Mouse (Mus musculus) gastrocnemius, postnatal 4 days (tissue): ENCODE measurements around the gene Hnrnpul1. TPM values are rescaled to one million over a fixed set of nuclear protein-coding genes. Genes with fewer than 3 reads are reported as not detected.
A peak's percentile ranks its signal among the peaks of the same experiment; 100 is the strongest.

Experiments used
- DNase-seq, 2 experiments: peaks; one replicate each; pipeline ENCODE4 v3.0.0; 2021 to 2022; ENCODE audit warnings: low spot score in 2 of 2, mixed read lengths in 2 of 2
- total RNA-seq, 2 experiments: library from RNA; stranded (reverse); gene quantifications; 2 replicates each; pipeline ENCODE4 v1.2.3; 2021

The Hnrnpul1 gene
- total RNA-seq, 2 experiments from 2014 or later: 131 to 132 TPM

DNA sequence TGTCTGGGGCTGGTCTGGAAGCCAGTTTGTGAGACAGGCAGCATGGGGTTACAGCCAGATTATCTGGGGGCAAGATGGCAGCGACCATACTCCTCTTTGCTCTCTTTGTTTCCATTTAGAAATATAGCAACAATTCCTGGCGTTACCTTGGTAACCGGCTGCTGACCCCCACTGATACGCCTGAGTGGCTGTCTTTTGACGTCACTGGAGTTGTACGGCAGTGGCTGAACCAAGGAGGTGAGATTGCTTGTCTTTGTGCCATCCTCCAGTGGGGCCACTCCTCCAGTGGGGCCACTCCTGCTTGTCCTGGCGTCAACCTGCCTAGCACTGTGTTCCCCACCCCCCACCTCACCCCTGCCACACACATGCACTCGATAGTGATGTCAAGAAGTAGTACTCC is 60.5 kb downstream of the Hnrnpul1 start:
- DNase-seq: no peak

DNA sequence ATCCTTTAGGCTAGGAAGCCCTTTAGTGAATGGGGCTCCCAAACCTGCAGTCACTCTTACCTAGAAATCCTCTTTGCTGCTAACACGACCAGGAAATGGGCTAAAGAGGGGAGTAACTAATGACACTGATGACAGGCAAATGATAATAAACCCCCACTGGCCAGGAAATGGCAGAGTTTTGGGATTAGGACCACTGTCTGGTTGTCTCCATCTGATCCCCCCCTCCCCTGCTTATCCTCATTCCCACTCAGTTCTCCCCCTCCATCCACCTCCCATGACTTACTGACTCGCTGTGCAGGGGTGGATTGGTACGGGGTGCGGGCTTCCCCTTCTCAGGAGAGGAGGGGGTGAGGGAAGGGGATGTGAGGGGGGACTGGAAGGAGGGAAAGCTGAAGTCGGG is 64.5 kb downstream of the Hnrnpul1 start:
- DNase-seq: no peak

DNA sequence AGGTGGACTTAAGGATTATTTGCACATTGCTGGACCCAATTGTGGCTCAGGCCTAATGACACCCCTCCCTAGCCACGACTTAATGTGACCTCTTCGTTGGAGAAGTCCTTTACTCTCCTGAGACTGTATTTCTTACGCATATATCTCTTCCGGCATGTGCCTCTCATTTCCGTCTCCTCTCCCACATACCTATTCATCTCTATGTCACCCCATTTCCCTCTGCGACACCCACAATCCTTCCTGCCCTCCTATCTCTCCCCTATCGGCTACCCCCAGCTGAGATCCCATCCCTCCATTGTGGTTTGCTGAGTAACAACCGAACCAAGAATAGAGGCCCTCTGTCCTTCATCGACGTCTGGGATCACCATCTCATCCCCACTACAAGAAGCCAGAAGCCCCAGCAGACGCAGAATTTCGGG is 64.9 kb downstream of the Hnrnpul1 start:
- no peak for DNase-seq

DNA sequence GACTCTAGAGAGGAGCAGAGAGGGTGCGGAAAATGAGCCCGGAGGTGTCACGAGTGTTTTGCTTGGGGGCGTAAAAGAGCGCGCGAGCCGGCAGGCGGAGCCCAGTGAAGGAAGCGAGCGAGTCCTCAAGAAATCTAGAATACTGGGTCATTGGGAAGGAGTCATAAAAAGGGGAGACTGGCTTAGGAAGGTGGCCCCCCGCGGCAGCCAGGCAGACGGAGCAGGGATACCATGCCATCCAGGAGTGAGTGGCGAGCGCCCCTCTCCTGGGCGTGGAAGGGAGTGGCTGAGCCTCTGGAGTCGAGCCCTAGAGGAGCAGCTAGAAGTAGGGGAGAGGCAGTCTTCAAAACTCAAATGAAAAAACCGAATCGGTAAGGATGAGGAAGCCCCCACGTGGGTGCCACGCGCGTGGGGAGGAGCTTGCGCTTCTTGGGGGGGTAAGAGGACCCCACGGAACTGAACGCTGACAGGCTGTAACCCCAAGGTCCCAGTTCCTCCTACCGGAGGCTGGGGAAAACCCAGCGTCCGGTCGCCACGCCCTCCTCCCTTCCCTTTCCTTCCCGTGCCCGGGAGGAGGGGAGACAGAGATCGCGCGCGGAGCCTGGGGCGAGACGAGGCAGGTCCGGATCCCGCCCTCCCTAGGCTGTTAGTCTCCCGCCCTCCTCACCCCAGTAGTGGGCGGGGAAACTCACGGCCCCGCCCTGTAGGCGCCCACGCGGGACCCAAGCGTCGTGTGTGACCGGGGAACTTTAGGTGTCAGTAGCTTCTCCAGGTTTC is 65.6 kb downstream of the Hnrnpul1 start:
- peak in 1 of 2 experiments; percentile 65 for DNase-seq

DNA sequence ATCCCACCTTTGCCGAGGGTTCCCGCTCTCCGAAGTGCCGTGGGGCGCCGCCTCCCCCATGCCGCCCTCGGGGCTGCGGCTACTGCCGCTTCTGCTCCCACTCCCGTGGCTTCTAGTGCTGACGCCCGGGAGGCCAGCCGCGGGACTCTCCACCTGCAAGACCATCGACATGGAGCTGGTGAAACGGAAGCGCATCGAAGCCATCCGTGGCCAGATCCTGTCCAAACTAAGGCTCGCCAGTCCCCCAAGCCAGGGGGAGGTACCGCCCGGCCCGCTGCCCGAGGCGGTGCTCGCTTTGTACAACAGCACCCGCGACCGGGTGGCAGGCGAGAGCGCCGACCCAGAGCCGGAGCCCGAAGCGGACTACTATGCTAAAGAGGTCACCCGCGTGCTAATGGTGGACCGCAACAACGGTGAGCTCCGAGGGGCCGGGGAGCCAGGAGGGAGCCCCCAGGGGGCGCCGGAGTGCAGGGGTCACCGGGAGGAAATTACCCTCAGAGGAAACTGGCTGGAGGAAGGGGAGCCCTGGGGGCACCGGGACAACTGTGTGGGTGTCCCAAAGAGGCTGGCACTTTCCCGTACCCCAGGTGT is 66.7 kb downstream of the Hnrnpul1 start:
- peak in 1 of 2 experiments; percentile 62 for DNase-seq

DNA sequence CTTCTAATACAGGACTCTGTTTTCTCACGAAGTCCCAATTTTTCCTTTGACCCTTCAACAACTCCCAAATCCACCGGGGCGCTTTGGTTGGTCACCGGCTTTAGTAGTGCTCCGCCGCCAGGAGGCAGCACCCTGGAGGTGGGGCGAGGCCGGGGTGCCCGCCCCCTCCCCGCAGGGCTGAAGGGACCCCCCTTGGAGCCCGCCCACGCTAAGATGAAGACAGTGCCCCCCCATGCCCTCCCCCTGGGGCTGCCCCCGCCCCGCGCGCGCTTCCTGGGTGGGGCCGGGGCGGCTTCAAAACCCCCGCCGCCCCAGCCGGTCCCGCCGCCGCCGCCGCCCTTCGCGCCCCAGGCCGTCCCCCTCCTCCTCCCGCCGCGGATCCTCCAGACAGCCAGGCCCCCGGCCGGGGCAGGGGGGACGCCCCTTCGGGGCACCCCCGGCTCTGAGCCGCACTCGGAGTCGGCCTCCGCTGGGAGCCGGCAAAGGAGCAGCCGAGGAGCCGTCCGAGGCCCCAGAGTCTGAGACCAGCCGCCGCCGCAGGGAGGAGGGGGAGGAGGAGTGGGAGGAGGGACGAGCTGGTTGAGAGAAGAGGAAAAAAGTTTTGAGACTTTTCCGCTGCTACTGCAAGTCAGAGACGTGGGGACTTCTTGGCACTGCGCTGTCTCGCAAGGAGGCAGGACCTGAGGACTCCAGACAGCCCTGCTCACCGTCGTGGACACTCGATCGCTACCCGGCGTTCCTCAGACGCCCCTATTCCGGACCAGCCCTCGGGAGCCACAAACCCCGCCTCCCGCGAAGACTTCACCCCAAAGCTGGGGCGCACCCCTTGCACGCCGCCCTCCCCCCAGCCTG is 67.7 kb downstream of the Hnrnpul1 start, which contains the start of gene Tgfb1:
TSS of gene Tgfb1 (plus strand) at position 323 of the 852 bp plus-strand sequence.
- DNase-seq: peak; percentile 63 to 71

DNA sequence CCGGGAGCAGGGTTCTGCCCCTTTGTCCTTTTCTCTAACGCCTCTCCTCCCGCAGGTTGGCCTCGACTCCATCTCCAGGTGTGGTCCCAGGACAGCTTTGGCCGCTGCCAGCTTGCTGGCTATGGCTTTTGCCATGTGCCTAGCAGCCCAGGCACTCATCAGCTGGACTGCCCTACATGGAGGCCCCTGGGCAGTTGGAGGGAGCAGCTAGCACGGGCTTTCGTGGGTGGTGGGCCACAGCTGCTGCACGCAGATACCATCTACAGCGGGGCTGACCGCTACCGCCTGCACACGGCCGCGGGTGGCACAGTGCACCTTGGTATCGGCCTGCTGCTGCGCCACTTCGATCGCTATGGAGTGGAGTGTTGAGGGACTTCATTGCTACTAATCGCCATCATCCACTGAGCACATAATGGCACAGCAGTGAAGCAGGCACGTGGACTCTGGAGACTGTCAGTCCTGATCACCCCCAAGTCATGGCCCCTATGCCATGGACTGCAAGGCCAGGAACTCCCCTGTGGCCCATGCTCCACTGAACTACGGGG is 68.6 kb downstream of the Hnrnpul1 start:
- no peak for DNase-seq

DNA sequence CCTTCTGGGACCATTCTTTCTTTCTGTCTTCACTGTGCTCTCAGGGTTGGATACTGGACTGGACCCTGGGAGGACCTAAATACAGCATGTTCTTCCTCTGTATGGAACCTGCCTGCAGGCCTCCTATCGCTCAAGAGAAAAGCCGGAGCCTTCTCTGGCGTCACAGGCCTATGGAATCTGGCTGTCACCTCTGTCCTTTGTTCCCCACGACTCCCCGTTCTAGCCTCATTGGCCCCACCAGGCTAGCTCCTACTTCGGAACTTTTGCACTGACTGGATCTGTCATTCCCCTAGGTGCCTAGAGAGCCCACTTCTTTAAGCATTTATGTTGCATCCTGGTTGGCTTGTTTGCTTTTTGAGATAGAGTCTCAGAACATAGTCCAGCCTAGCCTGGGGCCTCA is 69.9 kb downstream of the Hnrnpul1 start:
- no peak for DNase-seq

DNA sequence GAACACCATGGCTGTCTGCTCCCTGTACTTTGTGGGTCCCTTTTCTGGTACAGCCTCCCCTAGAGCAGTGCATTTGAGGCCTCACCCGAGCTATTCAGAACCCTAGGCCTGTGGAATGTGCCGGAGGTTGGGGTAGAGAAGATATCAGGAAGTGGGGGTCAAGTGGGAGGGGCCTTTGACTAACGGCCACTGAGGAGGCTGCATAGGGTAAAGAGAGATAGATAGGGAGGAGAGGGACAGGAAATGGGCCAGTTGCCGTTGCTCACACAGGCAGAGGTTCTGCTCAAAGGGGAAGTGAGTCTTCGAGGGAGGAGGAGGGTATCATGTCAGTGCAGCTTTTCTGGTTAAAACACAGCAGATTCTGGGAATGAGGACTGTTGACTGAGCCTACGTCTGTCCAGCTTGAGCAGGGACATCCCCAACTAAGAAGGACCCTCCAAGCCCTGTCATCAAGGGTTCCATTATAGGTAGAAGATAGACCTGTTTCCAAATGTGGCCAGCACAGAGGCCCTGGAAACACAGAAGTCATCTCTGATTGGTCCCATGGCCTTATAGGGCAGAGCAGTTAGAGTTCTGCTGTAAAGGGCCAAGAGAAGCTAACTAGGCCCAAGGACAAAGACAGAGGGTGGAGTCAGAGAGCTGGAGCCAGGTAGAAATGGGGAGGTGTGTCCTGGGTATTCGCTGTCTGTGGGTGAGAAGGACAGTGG is 70.9 kb downstream of the Hnrnpul1 start:
- no peak for DNase-seq

DNA sequence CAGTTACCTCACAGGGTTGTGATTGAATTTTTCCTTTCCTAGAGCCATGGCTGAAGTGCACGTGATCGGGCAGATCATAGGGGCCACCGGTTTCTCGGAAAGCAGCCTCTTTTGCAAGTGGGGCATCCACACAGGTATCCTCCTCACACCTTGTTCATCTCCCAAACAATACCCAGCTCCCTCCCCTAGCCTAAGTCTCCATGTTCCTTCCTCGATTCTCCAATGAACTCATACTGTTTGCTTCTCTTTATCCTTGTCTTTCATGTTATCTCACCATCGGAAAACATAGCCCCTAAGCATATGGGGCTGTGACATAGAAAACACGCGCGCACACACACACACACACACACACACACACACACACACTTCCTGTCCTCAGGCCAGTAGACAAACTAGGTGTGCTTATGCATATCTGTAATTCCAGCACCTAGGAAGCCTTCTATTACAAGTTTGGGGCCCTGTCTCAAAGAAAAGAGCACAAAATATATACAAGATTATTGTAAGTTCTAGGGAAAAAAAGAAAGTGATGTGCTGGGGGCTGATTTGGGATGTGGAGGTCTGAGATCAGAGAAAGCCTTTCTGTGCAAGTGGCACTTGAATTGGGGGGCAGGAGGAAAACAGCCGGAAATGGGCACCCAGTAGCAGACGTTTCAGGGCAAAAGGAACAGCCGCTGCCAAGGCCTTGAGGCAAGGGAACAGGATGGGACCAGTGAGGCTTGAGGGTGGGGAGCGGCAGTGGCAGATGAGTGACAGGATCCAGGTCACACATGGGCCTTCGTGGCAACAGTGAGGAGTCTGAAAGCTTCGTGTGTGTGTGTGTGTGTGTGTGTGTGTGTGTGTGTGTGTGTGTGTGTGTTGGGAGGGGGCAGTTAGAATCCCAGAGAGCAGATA is 73.0 kb downstream of the Hnrnpul1 start:
- DNase-seq: no peak

DNA sequence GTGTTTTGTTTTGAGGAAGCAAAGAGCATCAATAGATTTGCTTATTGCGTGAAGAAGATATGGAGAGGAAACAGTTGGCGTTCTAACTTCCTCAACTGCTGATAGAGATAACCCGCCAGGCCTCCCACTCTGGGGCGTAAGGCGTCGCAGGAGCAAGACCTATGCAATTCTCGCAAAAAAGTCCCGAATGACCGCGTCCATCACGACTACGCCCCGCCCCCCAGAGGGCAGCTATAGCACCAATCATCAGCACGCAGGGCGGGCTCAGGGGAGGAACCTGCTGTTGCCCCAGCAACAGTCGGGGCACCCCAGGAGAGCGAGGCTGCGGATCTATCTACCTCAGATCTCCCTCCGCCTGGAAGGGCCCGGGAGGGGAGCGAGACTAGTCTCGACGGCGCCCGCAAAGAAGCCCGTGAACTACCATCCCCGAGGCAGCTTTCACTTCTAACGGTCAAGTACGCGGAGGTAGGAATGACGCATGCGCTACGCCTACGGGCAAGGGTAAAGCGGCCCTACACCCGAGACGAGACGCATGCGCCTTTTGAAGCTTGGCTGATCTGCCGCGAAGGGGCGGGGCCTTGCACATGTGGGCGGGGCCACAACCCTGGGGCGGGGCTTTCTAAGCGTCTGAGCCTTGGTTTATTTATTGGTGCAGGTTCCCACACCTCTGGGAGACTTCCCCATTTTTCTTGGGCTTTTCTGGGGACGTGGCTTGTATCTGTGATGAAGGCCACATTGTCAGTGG is 73.9 kb downstream of the Hnrnpul1 start, which contains the start of gene B9d2:
TSS of gene B9d2 (plus strand) at position 267 of the 745 bp plus-strand sequence.
- DNase-seq: peak; percentile 86 to 94

DNA sequence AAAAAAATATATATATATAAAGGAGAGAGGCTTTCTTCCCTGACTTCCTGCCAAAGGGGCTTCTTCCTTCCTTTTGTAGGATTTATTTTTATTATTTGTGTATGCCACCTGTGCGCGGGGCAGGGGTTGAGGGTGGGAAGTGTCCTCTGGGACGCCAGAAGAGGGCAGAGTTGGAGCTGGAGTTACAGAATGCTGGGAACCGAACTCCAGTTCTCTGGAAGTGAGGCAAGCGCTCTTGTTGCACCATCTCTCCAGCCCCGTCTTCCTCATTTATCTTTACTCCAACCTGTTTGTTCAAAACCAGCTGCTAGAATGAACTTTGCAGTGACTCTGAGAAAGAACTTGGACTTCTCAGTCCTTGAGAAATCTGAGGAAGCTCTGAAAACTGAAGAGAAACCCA is 74.6 kb downstream of the Hnrnpul1 start:
- DNase-seq: no peak

DNA sequence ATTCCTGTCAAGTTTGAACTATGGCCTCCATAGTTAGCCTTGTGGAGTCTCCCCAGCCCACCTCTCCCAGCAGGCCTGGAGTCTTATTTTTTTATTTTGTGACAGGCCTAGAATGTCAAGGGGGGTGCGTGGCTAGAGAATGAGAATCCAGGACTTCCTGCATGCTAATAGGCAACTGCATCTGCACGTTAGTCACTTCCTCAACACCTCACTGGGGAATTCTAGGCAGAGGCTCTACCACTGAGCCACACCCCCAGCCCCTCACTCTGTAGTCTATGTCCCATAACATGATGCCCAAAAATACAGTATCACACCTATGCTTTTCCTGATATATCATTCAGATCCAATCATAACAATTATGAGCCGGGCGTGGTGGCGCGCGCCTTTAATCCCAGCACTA is 77.5 kb downstream of the Hnrnpul1 start:
- no peak for DNase-seq

DNA sequence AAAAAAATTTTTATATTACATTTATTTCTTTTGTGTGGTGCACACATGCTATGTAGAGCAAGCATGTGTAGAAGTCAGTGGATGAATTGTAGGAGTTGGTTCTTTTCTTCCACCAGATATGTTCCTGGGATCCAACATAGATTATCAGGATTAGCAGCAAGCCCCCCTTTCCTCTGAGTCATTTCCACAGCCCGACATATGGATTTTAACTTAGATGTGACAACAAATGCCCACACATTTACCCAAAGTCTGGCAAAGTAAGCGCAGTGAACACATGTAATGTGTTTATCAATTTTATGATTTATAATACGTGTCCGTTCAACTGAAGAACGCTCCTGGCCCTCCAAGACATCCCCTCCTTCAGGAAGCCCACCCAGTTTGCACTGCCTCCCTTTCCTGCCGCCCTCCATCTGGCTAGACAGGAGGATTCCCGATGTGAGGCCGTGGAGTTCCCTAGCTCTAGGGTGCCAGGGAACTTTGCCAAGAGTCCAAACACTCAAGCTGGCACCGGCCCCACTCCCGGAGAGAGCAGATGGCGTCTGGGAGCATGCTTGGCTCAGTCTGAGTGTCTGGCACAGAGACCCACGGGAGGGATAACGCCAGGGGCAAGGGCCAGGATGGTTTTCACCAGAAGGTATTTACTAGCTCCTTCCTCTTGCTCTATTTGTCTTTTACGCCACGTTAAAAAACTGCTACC is 78.3 kb downstream of the Hnrnpul1 start:
- DNase-seq: peak; percentile 70 to 84

DNA sequence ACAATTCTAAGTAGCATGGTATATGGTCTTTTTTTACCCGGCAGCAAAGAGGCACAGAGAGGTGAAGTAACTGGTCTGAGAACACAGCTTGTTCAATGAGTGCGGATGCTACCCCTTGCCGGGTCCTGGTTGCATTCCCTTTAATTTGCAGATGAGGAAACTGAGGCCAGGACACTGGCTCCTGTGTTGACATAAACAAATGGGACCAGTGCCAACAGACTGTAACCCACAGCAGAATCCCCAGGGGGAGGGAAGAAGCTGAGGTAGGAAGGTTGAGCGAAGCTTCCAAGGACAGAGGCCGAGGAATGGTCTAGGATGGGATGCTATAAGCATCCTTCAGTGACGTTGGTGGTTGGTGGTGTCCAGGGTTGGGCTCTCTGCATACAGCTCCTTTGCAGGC is 79.2 kb downstream of the Hnrnpul1 start:
- no peak for DNase-seq

DNA sequence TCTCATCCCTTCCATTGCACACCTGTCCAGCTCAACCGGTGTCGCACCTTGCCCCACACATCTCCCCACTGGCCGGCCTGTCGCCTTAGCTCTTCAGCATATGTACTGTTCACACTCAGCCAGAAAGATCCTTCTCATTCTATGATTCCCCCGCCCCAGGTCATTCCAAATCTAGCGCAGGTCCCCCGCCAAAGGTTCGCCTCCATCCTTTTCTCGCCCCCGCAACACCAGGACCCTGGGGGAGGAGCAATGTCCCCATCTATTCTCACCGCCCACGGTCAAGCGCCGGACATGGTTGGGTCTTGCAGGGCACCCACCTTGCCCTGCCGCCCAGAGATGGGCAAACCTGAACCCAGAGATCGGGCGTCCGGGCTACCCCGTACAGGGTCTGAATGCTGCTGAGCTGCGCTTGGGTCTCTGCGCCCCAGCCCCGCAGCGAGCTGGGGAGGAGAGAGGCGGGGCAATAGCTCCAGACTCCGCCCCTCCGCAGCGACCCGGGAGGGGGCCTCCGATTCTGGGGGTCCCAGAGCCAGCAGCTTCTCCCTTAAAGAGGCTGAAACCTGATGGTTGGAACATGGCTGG is 79.7 kb downstream of the Hnrnpul1 start, which contains the start of gene Tmem91:
TSS of gene Tmem91 (minus strand) at position 448 of the 582 bp plus-strand sequence.
- no peak for DNase-seq

DNA sequence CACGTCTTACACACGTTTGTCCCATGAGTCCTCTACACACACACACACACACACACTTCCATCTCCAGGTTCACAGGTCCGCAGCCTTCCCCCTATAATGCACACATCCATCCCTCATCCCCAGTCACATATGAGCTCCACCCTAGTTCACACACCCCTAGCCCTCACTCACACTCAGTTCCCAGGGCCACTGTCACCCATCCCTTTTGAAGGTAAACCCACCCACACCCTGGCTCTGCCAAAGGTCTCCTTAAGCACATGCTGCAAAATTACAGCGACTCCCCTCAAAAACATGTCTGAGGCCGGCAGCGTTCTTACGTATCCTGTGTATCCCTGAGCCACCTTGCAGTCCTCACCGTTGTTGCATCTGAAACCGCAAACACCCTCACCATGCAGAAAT is 80.3 kb downstream of the Hnrnpul1 start:
- DNase-seq: no peak

DNA sequence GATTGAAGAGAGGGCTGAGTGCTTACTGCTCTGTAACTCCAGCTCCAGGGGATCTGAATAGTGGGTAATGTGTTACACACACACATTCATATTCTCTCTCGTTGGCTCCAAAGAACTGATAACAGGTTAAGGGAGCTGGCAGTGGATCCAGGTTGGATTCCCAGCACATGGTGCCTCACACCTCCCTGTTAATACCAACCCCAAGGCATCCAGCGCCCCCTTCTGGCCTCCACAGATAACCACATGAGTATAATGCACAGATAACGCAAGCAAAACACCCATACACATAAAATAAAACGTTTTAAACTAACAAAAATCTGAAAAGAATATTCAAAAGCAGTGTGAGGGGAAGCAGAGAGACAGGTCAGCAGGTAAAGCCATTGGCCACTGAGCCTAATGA is 82.1 kb downstream of the Hnrnpul1 start:
- DNase-seq: no peak
